Mouse (Mus musculus) intestine, embryonic 15.5 days (tissue): ENCODE data around the gene Cmya5. TPM values are rescaled to one million over a fixed set of nuclear protein-coding genes. Genes with fewer than 3 reads are reported as not detected.

Source experiments
- ATAC-seq: fragments of 200-750 bp; cut with Nextera tagmentation; 2 replicates; pipeline ENCODE4 v1.8.0; 2017; ENCODE audit warnings: moderate TSS enrichment, moderate library complexity
- H3K27ac ChIP-seq: fragments of 300-500 bp; sonication (generic); 2 replicates; pipeline ENCODE4 v1.5.1; 2015; ENCODE audit warnings: mild to moderate bottlenecking, inconsistent platforms
- H3K27me3 ChIP-seq: fragments of 300-500 bp; sonication (generic); replicated peaks from 2 replicates; pipeline ENCODE4 v1.6.1; 2015; ENCODE audit warnings: inconsistent platforms
- H3K36me3 ChIP-seq: fragments of 300-500 bp; sonication (generic); 2 replicates; pipeline ENCODE4 v1.6.1; 2015; ENCODE audit warnings: inconsistent platforms
- H3K4me1 ChIP-seq: fragments of 300-500 bp; sonication (generic); replicated peaks from 2 replicates; pipeline ENCODE4 v1.6.1; 2015; ENCODE audit warnings: inconsistent platforms
- H3K4me2 ChIP-seq: fragments of 300-500 bp; sonication (generic); replicated peaks from 2 replicates; pipeline ENCODE4 v1.6.1; 2015; ENCODE audit warnings: mild to moderate bottlenecking, inconsistent platforms
- H3K4me3 ChIP-seq: fragments of 300-500 bp; sonication (generic); replicated peaks from 2 replicates; pipeline ENCODE4 v1.5.1; 2015; ENCODE audit warnings: inconsistent platforms
- H3K9ac ChIP-seq: fragments of 300-500 bp; sonication (generic); 2 replicates; pipeline ENCODE4 v1.6.1; 2015; ENCODE audit warnings: inconsistent platforms
- H3K9me3 ChIP-seq: fragments of 300-500 bp; sonication (generic); 2 replicates; pipeline ENCODE4 v1.6.1; 2016; ENCODE audit warnings: inconsistent platforms
- WGBS: fragments of 180-500 bp; shearing (Covaris S2); methylation state at CpG from one replicate; pipeline ENCODE4 v1.1.7; 2015; 5-methylcytosine and 5-hydroxymethylcytosine counted together
- polyA plus RNA-seq: library from polyadenylated mRNA; unstranded; fragments of >200 nt; fragmentation: Nextera tagmentation; extraction: Ambion mirVana; gene quantifications from 2 replicates; pipeline ENCODE4 v1.2.1, GENCODE M21; 2015

Gene Cmya5
- polyA plus RNA-seq, 1 experiment from 2014 or later: 0.04 TPM

DNA sequence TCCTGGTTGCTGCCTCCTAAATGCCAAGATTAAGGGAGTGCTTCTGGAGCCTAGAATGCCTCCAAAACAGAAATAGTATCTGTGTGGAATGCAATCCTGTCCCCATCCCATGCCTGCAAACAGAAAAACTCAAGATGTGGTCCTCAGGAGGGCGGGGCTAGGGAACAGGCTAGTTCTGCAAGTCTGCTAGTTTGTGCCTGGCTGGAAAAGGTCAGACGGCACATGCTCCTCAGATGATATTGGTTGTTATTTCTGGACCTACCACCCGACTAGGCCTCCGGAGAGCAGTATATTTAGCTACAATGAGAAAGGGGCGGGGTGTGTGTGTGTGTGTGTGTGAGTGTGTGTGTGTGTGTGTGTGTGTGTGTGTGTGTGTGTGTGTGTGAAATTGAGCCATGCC lies 93.0 kb downstream of the Cmya5 start:
- no peak overlapping the region for H3K4me3 ChIP-seq
- no peaks in the 10 kb centered on the region for H3K27me3 ChIP-seq
- WGBS: 76% methylated on average over 5 of the region's 5 CpGs
- H3K4me2 ChIP-seq: no peak overlapping the region
- H3K4me1 ChIP-seq: no peaks in the 10 kb centered on the region
- no peak overlapping the region for H3K27ac ChIP-seq
- ATAC-seq: no peak
- H3K9me3 ChIP-seq: no peaks in the 10 kb centered on the region
- no peak overlapping the region for H3K9ac ChIP-seq
- no peaks in the 10 kb centered on the region for H3K36me3 ChIP-seq

- no peak for ATAC-seq
- Histone ChIP-seq H3K9ac (no peak overlapping the region), H3K4me3 (no peak overlapping the region), H3K27me3 (no peaks in the 10 kb centered on the region), H3K36me3 (no peaks in the 10 kb centered on the region), H3K9me3 (no peaks in the 10 kb centered on the region), H3K4me1 (no peaks in the 10 kb centered on the region), H3K4me2 (no peak overlapping the region), H3K27ac (no peak overlapping the region)
- 67% methylated on average over 9 of the region's 9 CpGs for WGBS
Measured at GRCm38 (mm10) chr13:93041021-93041420, 103.5 kb downstream of the Cmya5 start.

DNA sequence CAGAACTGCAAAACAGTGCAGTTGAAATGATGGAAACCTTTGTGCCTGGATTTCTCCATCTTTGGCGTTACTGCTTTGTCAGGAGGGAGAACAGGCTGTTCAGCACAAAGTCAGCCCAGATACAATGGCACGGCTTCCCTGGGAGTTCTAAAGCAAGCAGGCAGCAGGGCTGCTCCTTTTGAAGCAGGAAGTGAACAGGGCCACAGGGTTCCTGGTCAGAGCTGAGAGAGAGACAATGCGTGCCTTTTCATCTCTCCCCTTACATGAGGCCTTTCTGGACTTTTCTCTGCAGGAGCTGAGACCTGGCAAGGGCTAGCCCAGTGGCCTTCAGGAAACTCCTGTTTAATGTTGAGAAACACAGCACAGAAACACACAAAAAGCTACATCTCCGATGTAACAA lies 108.3 kb downstream of the Cmya5 start:
- Histone ChIP-seq H3K4me1 (no peaks in the 10 kb centered on the region), H3K36me3 (no peaks in the 10 kb centered on the region), H3K27ac (no peak overlapping the region), H3K9me3 (no peaks in the 10 kb centered on the region), H3K4me3 (no peak overlapping the region), H3K27me3 (no peaks in the 10 kb centered on the region), H3K9ac (no peak overlapping the region), H3K4me2 (no peak overlapping the region)
- WGBS: 63% methylated on average over 4 of the region's 4 CpGs
- ATAC-seq: no peak

DNA sequence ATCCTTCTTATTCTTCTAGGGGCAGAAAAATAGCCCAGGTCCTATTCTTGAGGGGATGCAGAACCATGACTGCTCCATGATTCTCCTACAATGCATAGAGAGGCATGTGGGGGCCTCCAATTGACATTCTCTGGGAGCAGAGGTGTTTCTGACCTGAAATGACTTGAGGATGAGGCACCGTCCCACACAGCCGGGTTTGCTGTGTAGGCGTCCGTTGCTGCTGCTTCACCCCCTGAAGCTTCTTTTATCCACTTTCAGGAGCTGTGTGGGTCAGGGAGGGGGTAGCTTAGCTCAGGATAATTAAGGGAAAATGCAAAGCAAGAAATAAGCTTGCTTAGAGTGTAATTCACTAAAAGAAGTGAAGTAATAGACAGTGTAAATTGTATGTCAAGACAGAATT lies 115.2 kb downstream of the Cmya5 start:
- WGBS: 94% methylated on average over 4 of the region's 4 CpGs

GRCm38 (mm10) chr13:93024837-93025236 lies 119.7 kb downstream of the Cmya5 start:
- Histone ChIP-seq H3K4me1 (no peaks in the 10 kb centered on the region), H3K4me3 (no peak overlapping the region), H3K9ac (no peak overlapping the region), H3K9me3 (no peaks in the 10 kb centered on the region), H3K36me3 (no peaks in the 10 kb centered on the region), H3K27ac (no peak overlapping the region), H3K4me2 (no peak overlapping the region), H3K27me3 (no peaks in the 10 kb centered on the region)
- WGBS: 53% methylated on average over 2 of the region's 2 CpGs
- no peak for ATAC-seq

More for the DNA sequence above, 115.2 kb downstream of the Cmya5 start:
- ATAC-seq: no peak
- no peaks in the 10 kb centered on the region for H3K36me3 ChIP-seq
- H3K4me1 ChIP-seq: no peaks in the 10 kb centered on the region
- no peak overlapping the region for H3K27ac ChIP-seq
- H3K4me3 ChIP-seq: no peak overlapping the region
- no peak overlapping the region for H3K4me2 ChIP-seq
- no peaks in the 10 kb centered on the region for H3K9me3 ChIP-seq
- H3K9ac ChIP-seq: no peak overlapping the region
- H3K27me3 ChIP-seq: no peaks in the 10 kb centered on the region

DNA sequence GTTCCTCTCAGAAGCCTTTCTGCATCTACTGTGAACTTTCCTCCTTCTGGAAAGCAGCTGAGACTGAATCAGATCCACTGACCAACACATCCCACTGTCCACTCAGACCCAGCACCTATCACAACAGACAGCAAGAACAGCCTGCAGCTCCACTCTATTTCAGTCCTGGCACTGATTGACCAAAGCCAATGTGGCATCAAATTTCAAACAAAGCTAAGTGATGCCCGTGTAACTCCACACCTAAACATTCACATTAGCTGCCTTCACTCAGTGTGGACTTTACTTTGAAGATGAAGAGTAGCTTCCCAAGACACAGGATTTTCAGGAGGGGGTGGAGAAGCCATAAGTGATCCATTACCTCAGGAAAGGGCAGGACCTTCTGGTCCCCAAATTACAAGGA lies 122.4 kb downstream of the Cmya5 start:
- H3K27ac ChIP-seq: no peak overlapping the region
- H3K36me3 ChIP-seq: no peaks in the 10 kb centered on the region
- no peaks in the 10 kb centered on the region for H3K9me3 ChIP-seq
- no peak overlapping the region for H3K4me3 ChIP-seq
- no peak for ATAC-seq
- H3K9ac ChIP-seq: no peak overlapping the region
- H3K4me1 ChIP-seq: no peaks in the 10 kb centered on the region
- 5% methylated on average over 1 of the region's 1 CpGs for WGBS
- no peaks in the 10 kb centered on the region for H3K27me3 ChIP-seq
- no peak overlapping the region for H3K4me2 ChIP-seq

DNA sequence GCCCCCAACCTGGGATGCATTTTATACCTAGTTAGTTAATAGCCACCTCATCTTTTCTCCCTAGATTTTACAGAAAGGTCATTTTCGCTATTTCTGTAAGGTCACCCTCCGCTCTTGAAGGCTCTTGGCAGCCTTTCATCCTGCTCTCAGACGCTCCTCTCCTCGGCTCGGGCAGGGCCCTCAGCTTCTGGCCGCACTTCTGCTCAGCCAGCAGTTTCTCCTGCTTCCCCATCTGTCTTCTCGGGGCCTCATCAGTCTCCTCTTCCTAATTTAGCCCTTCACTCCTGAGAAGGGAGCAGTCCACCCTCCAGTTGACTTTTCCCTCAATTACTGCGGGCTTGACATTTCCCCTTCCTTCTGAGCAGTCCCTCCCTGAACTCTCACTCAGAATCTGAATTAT lies 131.6 kb downstream of the Cmya5 start:
- Histone ChIP-seq H3K4me1 (no peaks in the 10 kb centered on the region), H3K9ac (no peak overlapping the region), H3K27ac (no peak overlapping the region), H3K4me2 (no peak overlapping the region), H3K9me3 (no peaks in the 10 kb centered on the region), H3K36me3 (no peaks in the 10 kb centered on the region), H3K27me3 (no peaks in the 10 kb centered on the region), H3K4me3 (no peak overlapping the region)
- 49% methylated on average over 8 of the region's 8 CpGs for WGBS
- ATAC-seq: no peak

GRCm38 (mm10) chr13:93011315-93011714 lies 133.2 kb downstream of the Cmya5 start:
- Histone ChIP-seq H3K9ac (no peak overlapping the region), H3K9me3 (no peaks in the 10 kb centered on the region), H3K4me1 (no peaks in the 10 kb centered on the region), H3K27ac (no peak overlapping the region), H3K27me3 (no peaks in the 10 kb centered on the region), H3K36me3 (no peaks in the 10 kb centered on the region), H3K4me2 (no peak overlapping the region), H3K4me3 (no peak overlapping the region)
- WGBS: 88% methylated on average over 4 of the region's 4 CpGs
- no peak for ATAC-seq

DNA sequence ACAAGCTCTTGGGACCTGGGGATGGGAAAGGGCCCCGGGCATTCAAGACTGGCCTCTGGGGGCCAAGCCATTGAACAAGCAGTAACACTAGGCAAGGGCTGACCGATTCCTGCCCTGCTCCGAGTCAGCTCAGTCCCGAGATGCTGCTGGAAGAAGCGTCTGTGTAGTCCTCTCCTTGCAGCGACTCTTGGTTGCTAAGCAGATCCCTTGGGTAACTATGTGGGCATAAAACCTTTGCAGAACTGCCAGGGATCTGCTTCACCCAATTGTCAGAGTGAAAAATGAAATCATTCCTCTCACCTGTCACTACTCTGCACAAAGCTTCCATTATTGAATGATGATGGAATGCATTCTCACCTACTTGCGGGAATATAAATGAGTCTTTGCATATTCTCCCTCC lies 134.0 kb downstream of the Cmya5 start:
- Histone ChIP-seq H3K9ac (no peak overlapping the region), H3K27me3 (no peaks in the 10 kb centered on the region), H3K4me3 (no peak overlapping the region), H3K9me3 (no peaks in the 10 kb centered on the region), H3K4me1 (no peaks in the 10 kb centered on the region), H3K4me2 (no peak overlapping the region), H3K27ac (no peak overlapping the region), H3K36me3 (no peaks in the 10 kb centered on the region)
- 79% methylated on average over 7 of the region's 7 CpGs for WGBS
- no peak for ATAC-seq

DNA sequence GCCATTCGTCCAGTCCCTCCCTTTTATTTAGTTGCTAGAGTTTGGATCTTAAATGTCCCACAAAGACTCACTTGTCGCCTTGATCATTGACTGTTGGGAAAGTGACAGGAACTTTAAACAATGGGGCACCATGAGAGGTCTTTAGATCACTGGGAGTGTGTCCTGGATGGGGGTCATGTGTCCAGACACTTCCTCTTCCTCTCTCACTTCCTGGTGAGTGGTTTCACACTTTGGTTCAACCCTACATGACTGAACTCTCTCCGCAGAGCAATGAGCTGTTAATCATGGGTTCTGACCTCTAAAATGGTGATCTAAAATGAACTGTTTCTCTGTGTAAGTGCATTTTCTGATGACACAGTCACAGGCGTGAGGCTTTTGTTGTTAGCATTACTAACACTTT lies 137.4 kb downstream of the Cmya5 start:
- Histone ChIP-seq H3K4me3 (no peak overlapping the region), H3K9me3 (no peaks in the 10 kb centered on the region), H3K9ac (no peak overlapping the region), H3K27ac (no peak overlapping the region), H3K4me1 (no peaks in the 10 kb centered on the region), H3K4me2 (no peak overlapping the region), H3K27me3 (no peaks in the 10 kb centered on the region), H3K36me3 (no peaks in the 10 kb centered on the region)
- WGBS: 84% methylated on average over 4 of the region's 4 CpGs
- ATAC-seq: no peak

GRCm38 (mm10) chr13:93006347-93006746 lies 138.2 kb downstream of the Cmya5 start:
- Histone ChIP-seq H3K36me3 (no peaks in the 10 kb centered on the region), H3K9ac (no peak overlapping the region), H3K27ac (no peak overlapping the region), H3K4me2 (no peak overlapping the region), H3K4me3 (no peak overlapping the region), H3K9me3 (no peaks in the 10 kb centered on the region), H3K4me1 (no peaks in the 10 kb centered on the region), H3K27me3 (no peaks in the 10 kb centered on the region)
- ATAC-seq: no peak
- WGBS: 86% methylated on average over 4 of the region's 4 CpGs

- WGBS: 76% methylated on average over 6 of the region's 6 CpGs
- no peak overlapping the region for H3K4me3 ChIP-seq
Measured at GRCm38 (mm10) chr13:93004003-93004402, 140.5 kb downstream of the Cmya5 start.

DNA sequence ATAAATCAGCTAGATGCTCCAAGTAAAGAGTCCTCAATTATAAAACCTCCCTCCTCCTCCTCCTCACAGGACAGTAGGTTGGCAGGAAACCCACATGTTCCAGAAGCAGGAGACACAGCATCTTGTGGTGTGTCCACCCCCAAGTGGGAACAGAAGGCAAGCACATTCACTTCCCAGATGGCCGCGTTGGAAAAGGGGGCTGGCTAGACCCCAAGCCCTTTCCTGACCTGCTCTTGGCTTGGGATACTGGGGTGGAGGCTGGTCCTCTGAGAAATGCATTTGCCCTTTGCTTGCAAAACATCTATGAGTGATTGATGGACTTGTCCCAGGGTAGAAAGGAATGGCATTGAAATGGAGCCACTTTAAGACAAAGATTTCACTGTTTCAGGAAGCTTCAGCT lies 142.1 kb downstream of the Cmya5 start:
- no peaks in the 10 kb centered on the region for H3K9me3 ChIP-seq
- H3K36me3 ChIP-seq: no peaks in the 10 kb centered on the region
- no peak overlapping the region for H3K9ac ChIP-seq
- no peak for ATAC-seq
- H3K4me1 ChIP-seq: peaks cover 6% of the 10 kb centered on the region; the same call in 1 of the 2 replicates
- 73% methylated on average over 2 of the region's 2 CpGs for WGBS
- H3K4me3 ChIP-seq: no peak overlapping the region
- H3K27ac ChIP-seq: no peak overlapping the region
- H3K27me3 ChIP-seq: no peaks in the 10 kb centered on the region
- H3K4me2 ChIP-seq: no peak overlapping the region

More at GRCm38 (mm10) chr13:93004003-93004402, 140.5 kb downstream of the Cmya5 start:
- ATAC-seq: no peak
- Histone ChIP-seq H3K9ac (no peak overlapping the region), H3K4me1 (peaks cover 6% of the 10 kb centered on the region; the same call in 1 of the 2 replicates), H3K4me2 (no peak overlapping the region), H3K36me3 (no peaks in the 10 kb centered on the region), H3K27ac (no peak overlapping the region), H3K9me3 (no peaks in the 10 kb centered on the region), H3K27me3 (no peaks in the 10 kb centered on the region)
